Mouse (Mus musculus) CH12.LX (cell line): ENCODE results near the gene Tmem8. TPM values are rescaled to one million over a fixed set of nuclear protein-coding genes. Genes with fewer than 3 reads are reported as not detected.

Experiments
- DNase-seq: peaks from one replicate; pipeline ENCODE4 v3.0.0-alpha.2; 2013; ENCODE audit errors: extremely low read depth
- H3K27ac ChIP-seq: 2 replicates; pipeline ENCODE4 v1.5.1; 2012; ENCODE audit warnings: low read depth, mild to moderate bottlenecking, control low read depth, moderate library complexity; ENCODE audit not compliant: insufficient read depth
- H3K27me3 ChIP-seq: replicated peaks from 2 replicates; pipeline ENCODE3; 2012; ENCODE audit warnings: inconsistent platforms
- H3K36me3 ChIP-seq, 2 experiments: replicated peaks in 1 of 2; 2 replicates each; pipeline versions ENCODE3 to v1.6.1; 2012; ENCODE audit warnings: inconsistent platforms in 1 of 2, low read length in 1 of 2, mild to moderate bottlenecking in 1 of 2, mixed read lengths in 1 of 2, moderate library complexity in 1 of 2; ENCODE audit not compliant: control insufficient read depth in 1 of 2, insufficient read depth in 1 of 2
- H3K4me1 ChIP-seq, 2 experiments: 2 replicates each; pipeline ENCODE4 v1.6.1; 2012; ENCODE audit warnings: inconsistent platforms in 1 of 2, moderate library complexity in 1 of 2; ENCODE audit not compliant: insufficient read depth in 2 of 2, control insufficient read depth in 1 of 2
- H3K4me2 ChIP-seq: 2 replicates; pipeline ENCODE4 v1.6.1; 2012; ENCODE audit warnings: low read depth, mild to moderate bottlenecking, control low read depth; ENCODE audit not compliant: poor library complexity, insufficient read depth, severe bottlenecking
- H3K4me3 ChIP-seq, 3 experiments: fragments of 150-350 bp in 1 of 3; sonication (generic) in 1 of 3; replicated peaks in 1 of 3; 2 replicates each; pipeline versions ENCODE3 to v1.5.1; 2011 to 2012; ENCODE audit warnings: low read depth in 2 of 3, low read length in 2 of 3, mild to moderate bottlenecking in 2 of 3, moderate library complexity in 2 of 3, control low read depth in 1 of 3, improper control_type of control experiment in 1 of 3, inconsistent platforms in 1 of 3, mixed read lengths in 1 of 3; ENCODE audit not compliant: poor library complexity in 1 of 3
- H3K79me2 ChIP-seq: replicated peaks from 2 replicates; pipeline ENCODE4 v1.6.1; 2012; ENCODE audit warnings: mild to moderate bottlenecking, moderate library complexity; ENCODE audit not compliant: control insufficient read depth, poor library complexity, insufficient read depth, severe bottlenecking; ENCODE audit errors: extremely low read depth
- H3K9ac ChIP-seq: 2 replicates; pipeline ENCODE4 v1.6.1; 2012; ENCODE audit warnings: low read depth, mild to moderate bottlenecking, control low read depth, moderate library complexity; ENCODE audit not compliant: insufficient read depth
- H3K9me3 ChIP-seq: replicated peaks from 2 replicates; pipeline ENCODE3; 2012; ENCODE audit warnings: low read length, inconsistent platforms, mixed read lengths
- CHD2 ChIP-seq: IDR thresholded peaks from 2 replicates; pipeline ENCODE4 v1.6.1; 2011; ENCODE audit warnings: low read length, improper control_type of control experiment
- CTCF ChIP-seq, 2 experiments: IDR thresholded peaks in 1 of 2; conservative IDR thresholded peaks in 1 of 2; 2 replicates each; pipeline ENCODE4 v1.5.1; 2011 to 2012; ENCODE audit warnings: low read depth in 2 of 2, low read length in 2 of 2, improper control_type of control experiment in 1 of 2, inconsistent platforms in 1 of 2, mild to moderate bottlenecking in 1 of 2, moderate library complexity in 1 of 2
- ELF1 ChIP-seq: IDR thresholded peaks from 2 replicates; pipeline ENCODE4 v1.6.1; 2014; ENCODE audit warnings: low read depth, mild to moderate bottlenecking, inconsistent platforms, low read length, improper control_type of control experiment
- EP300 ChIP-seq: IDR thresholded peaks from 2 replicates; pipeline ENCODE4 v1.6.1; 2011; ENCODE audit warnings: low read length, improper control_type of control experiment
- GABPA ChIP-seq: IDR thresholded peaks from 2 replicates; pipeline ENCODE4 v1.6.1; 2012; ENCODE audit warnings: low read depth, low read length, improper control_type of control experiment, inconsistent platforms; ENCODE audit not compliant: insufficient replicate concordance
- KAT2A ChIP-seq: IDR thresholded peaks from 2 replicates; pipeline ENCODE4 v1.6.1; 2012; ENCODE audit warnings: low read length, improper control_type of control experiment, inconsistent platforms; ENCODE audit not compliant: insufficient replicate concordance
- MAX ChIP-seq: IDR thresholded peaks from 2 replicates; pipeline ENCODE4 v1.6.1; 2011; ENCODE audit warnings: low read length, improper control_type of control experiment
- MAZ ChIP-seq: IDR thresholded peaks from 2 replicates; pipeline ENCODE4 v1.6.1; 2012; ENCODE audit warnings: low read depth, mild to moderate bottlenecking, inconsistent platforms, low read length, improper control_type of control experiment, moderate library complexity
- POLR2A ChIP-seq: IDR thresholded peaks from 2 replicates; pipeline ENCODE4 v1.6.1; 2011; ENCODE audit warnings: low read depth, mild to moderate bottlenecking, improper control_type of control experiment, low read length
- POLR2AphosphoS2 ChIP-seq: IDR thresholded peaks from 2 replicates; pipeline ENCODE4 v1.6.1; 2011; ENCODE audit warnings: low read depth, low read length, improper control_type of control experiment
- SIN3A ChIP-seq: IDR thresholded peaks from 2 replicates; pipeline ENCODE4 v1.6.1; 2012; ENCODE audit warnings: low read length, improper control_type of control experiment, inconsistent platforms
- SMC3 ChIP-seq: IDR thresholded peaks from 2 replicates; pipeline ENCODE4 v1.6.1; 2011; ENCODE audit warnings: low read depth, low read length, improper control_type of control experiment
- TCF12 ChIP-seq: IDR thresholded peaks from 2 replicates; pipeline ENCODE4 v1.6.1; 2014; ENCODE audit warnings: low read depth, mild to moderate bottlenecking, inconsistent platforms, low read length, improper control_type of control experiment
- UBTF ChIP-seq: IDR thresholded peaks from 2 replicates; pipeline ENCODE4 v1.6.1; 2012; ENCODE audit warnings: low read depth, mild to moderate bottlenecking, inconsistent platforms, low read length, improper control_type of control experiment, moderate library complexity
- USF1 ChIP-seq: IDR thresholded peaks from 2 replicates; pipeline ENCODE4 v1.6.1; 2014; ENCODE audit warnings: low read depth, mild to moderate bottlenecking, inconsistent platforms, low read length, improper control_type of control experiment
- ZC3H11A ChIP-seq: IDR thresholded peaks from 2 replicates; pipeline ENCODE4 v1.6.1; 2012; ENCODE audit warnings: low read depth, mild to moderate bottlenecking, inconsistent platforms, low read length, improper control_type of control experiment
- dilution Hi-C: fragments of 300-500 bp; cut with MboI; formaldehyde crosslinking; loops from 2 replicates; pipeline ENCODE4 v1.14.3; 2020; ENCODE audit warnings: low sequenced_read_pairs; ENCODE audit not compliant: extremely low pct_unique_long_range_greater_than_20kb, extremely low pct_ligation_motif_present
- in situ Hi-C: fragments of 300-500 bp; cut with MboI; formaldehyde crosslinking; loops from 3 replicates; pipeline ENCODE4 v1.14.3; 2019; ENCODE audit warnings: low sequenced_read_pairs, low pct_ligation_motif_present, low pct_unique_long_range_greater_than_20kb, mixed read lengths
- polyA plus RNA-seq: library from polyadenylated mRNA; unstranded; fragments of >175 nt; gene quantifications from 2 replicates; pipeline ENCODE4 v1.2.1, GENCODE M21; 2012; ENCODE audit warnings: low read depth; ENCODE audit not compliant: insufficient read length
- total RNA-seq, 2 experiments: library from RNA; depleted of rRNA; stranded (reverse); fragments of 300-350 nt in 1 of 2; fragments of >200 nt in 1 of 2; gene quantifications; 2 replicates each; pipeline ENCODE4 v1.2.3; 2012 to 2014

Tmem8 gene
- total and polyA plus RNA-seq, 3 experiments, result 2.8 to 4.6 (median 3.6) TPM

GRCm38 (mm10) chr17:26094531-26095110 lies 18.5 kb upstream of the Tmem8 start:
- H3K27ac ChIP-seq, result no peak overlapping the region
- in situ Hi-C loops (loop anchor here (5.0 kb wide), 2 partner anchors 82 to 212 kb away; partner anchors contain the start of gene Wfikkn1), dilution Hi-C loops (no loop called here)
- peaks cover 22% of the 10 kb centered on the region for H3K27me3 ChIP-seq
- H3K36me3 ChIP-seq, result no peaks in the 10 kb centered on the region
- TF ChIP-seq POLR2AphosphoS2, result no peak
- TF ChIP-seq TCF12, result no peak
- TF ChIP-seq SMC3, result no peak
- no peak for TF ChIP-seq UBTF
- no peak for TF ChIP-seq SIN3A
- no peak for TF ChIP-seq CTCF (conservative IDR thresholded peaks at IDR 0.05 in 1 of 2, IDR thresholded peaks at IDR 0.05 in 1 of 2; ENCODE audit: low read depth in 2 of 2, low read length in 2 of 2)
- no peak for DNase-seq
- H3K79me2 ChIP-seq, result no peaks in the 10 kb centered on the region
- no peak overlapping the region for H3K4me3 ChIP-seq
- 0 out of 4 replicates have a peak, but pooled peaks cover 0 to 3% of the 10 kb centered on the region in 2 experiments for H3K4me1 ChIP-seq
- H3K4me2 ChIP-seq, result no peak overlapping the region
- no peak overlapping the region for H3K9ac ChIP-seq
- H3K9me3 ChIP-seq, result peaks cover 6% of the 10 kb centered on the region

GRCm38 (mm10) chr17:26095121-26095740 lies 17.9 kb upstream of the Tmem8 start, which contains the start of gene Nme4:
Nme4 (minus strand) TSS chr17:26095602.
- Histone ChIP-seq H3K36me3 (no peaks in the 10 kb centered on the region), H3K79me2 (no peaks in the 10 kb centered on the region), H3K4me3 (no peak within 1 kb of the TSS), H3K27ac (no peak within 1 kb of the TSS)
- no peak for DNase-seq
- TF ChIP-seq ZC3H11A (no peak), GABPA (no peak), POLR2A (no peak), SIN3A (no peak), CHD2 (no peak), MAX (no peak), ELF1 (no peak), EP300 (no peak), POLR2AphosphoS2 (no peak), UBTF (no peak), KAT2A (no peak), USF1 (no peak), MAZ (no peak)
- TF ChIP-seq, all 38 proteins: peak for 0
- dilution Hi-C loops, result no loop called here
- H3K4me1 ChIP-seq, result 0 out of 4 replicates have a peak, but pooled peaks cover 0 to 3% of the 10 kb centered on the region in 2 experiments
- H3K4me2 ChIP-seq, result no peak within 1 kb of the TSS
- H3K9me3 ChIP-seq, result peaks cover 6% of the 10 kb centered on the region
- H3K27me3 ChIP-seq, result peaks cover 22% of the 10 kb centered on the region
- in situ Hi-C loops, result no loop called here
- H3K9ac ChIP-seq, result no peak within 1 kb of the TSS
